In the genomic region with DNA sequence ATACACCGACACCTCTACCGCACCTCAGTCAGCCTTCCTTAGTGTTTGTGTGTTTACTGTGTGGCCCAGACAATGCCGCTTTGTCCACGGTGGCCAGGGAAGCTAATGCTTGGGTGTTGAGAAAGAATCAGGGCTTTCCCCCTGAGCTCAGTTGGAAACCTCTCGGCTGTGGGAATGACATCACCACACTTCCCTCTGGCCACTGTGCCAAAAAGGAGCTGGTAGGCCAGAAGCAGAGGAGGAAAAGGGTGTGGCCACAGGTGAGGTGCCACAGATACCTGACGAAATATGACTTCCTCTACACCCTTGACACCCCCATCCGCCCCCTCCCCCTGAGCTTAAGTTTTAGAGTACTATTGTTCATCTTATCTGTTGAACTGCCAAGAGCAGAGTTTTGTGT, we compare ENCODE assay signal across 21 mouse cellular contexts. TPM values are rescaled to one million over a fixed set of nuclear protein-coding genes. Genes with fewer than 3 reads are reported as not detected.
DNase-seq lines count a peak whose midpoint lies in the region; ATAC-seq and TF ChIP-seq lines count a peak whose summit lies in the region.
"Had no signal": no experiment of that assay in that cellular context is flagged by ENCODE, and none has a peak within 500 bp of the region (broad histone marks: within the 10 kb centered on the region; RNA-seq: fewer than 3 reads in every experiment).

No protein-coding gene starts in this region.

- no peak overlapping the region for H3K9ac ChIP-seq in intestine, embryonic 16.5 days (ENCODE audit: low read depth, low read length)
- no peak overlapping the region for H3K9ac ChIP-seq in intestine, embryonic 15.5 days
- H3K9ac ChIP-seq in lung, postnatal 0 days (replicated peaks; ENCODE audit: low read depth) = no peak overlapping the region
- H3K9ac ChIP-seq: embryonic facial prominence, embryonic 15.5 days; heart, embryonic 12.5 days; hindbrain, embryonic 12.5 days had no signal

- no peak overlapping the region for H3K27ac ChIP-seq in intestine, embryonic 16.5 days (ENCODE audit: low read length)
- H3K27ac ChIP-seq in intestine, embryonic 15.5 days = no peak overlapping the region
- H3K27ac ChIP-seq in lung, postnatal 0 days (ENCODE audit: low read length) = no peak overlapping the region
- H3K27ac ChIP-seq: embryonic facial prominence, embryonic 15.5 days; hindbrain, embryonic 12.5 days had no signal

- TF ChIP-seq CTCF in lung, postnatal 0 days (IDR thresholded peaks at IDR 0.05) = no peak

- peak; percentile 21 for DNase-seq in 3T3-L1 (ENCODE audit: low read depth, low spot score)
- peak; percentile 62 for DNase-seq in lung, postnatal 0 days (ENCODE audit: low spot score)
- DNase-seq in retina, embryonic 14.5 days (ENCODE audit: low spot score) = no peak
- DNase-seq in heart, adult 9 months (ENCODE audit: low spot score in 2 of 2) = no peak
- DNase-seq: adrenal gland, postnatal 36 days; cerebellum, adult 9-10 months; heart, postnatal 14 days; kidney, adult 8-10 months; kidney, postnatal 10 days; midbrain, embryonic 14.5 days; right cerebral cortex, adult 18-20 months had no signal

- 71% methylated on average over 7 of the region's 7 CpGs for WGBS in intestine, embryonic 16.5 days
- WGBS in intestine, embryonic 15.5 days = 71% methylated on average over 7 of the region's 7 CpGs
- WGBS in lung, postnatal 0 days = 48% methylated on average over 7 of the region's 7 CpGs

- H3K4me3 ChIP-seq in intestine, embryonic 16.5 days (ENCODE audit: low read length) = no peak overlapping the region
- H3K4me3 ChIP-seq in intestine, embryonic 15.5 days (replicated peaks) = no peak overlapping the region
- no peak overlapping the region for H3K4me3 ChIP-seq in lung, postnatal 0 days (ENCODE audit: low read depth, low read length)
- H3K4me3 ChIP-seq: embryonic facial prominence, embryonic 15.5 days; heart, embryonic 12.5 days; hindbrain, embryonic 12.5 days; megakaryocyte, embryonic 14.5 days had no signal

- no peak for TF ChIP-seq EP300 in lung, postnatal 0 days (IDR thresholded peaks at IDR 0.05)

- H3K4me1 ChIP-seq in intestine, embryonic 16.5 days (ENCODE audit: control insufficient read depth, insufficient read depth, low read length) = peaks cover 2% of the 10 kb centered on the region; the same call in 1 of the 2 replicates
- H3K4me1 ChIP-seq in intestine, embryonic 15.5 days (replicated peaks) = no peaks in the 10 kb centered on the region
- H3K4me1 ChIP-seq in lung, postnatal 0 days (ENCODE audit: insufficient read depth, low read depth, low read length) = no peaks in the 10 kb centered on the region
- H3K4me1 ChIP-seq: embryonic facial prominence, embryonic 15.5 days; heart, embryonic 12.5 days; hindbrain, embryonic 12.5 days; megakaryocyte, embryonic 14.5 days had no signal

- no peaks in the 10 kb centered on the region for H3K9me3 ChIP-seq in intestine, embryonic 16.5 days (ENCODE audit: control insufficient read depth, low read length)
- no peaks in the 10 kb centered on the region for H3K9me3 ChIP-seq in intestine, embryonic 15.5 days
- no peaks in the 10 kb centered on the region for H3K9me3 ChIP-seq in lung, postnatal 0 days (ENCODE audit: low read length)
- H3K9me3 ChIP-seq: embryonic facial prominence, embryonic 15.5 days; heart, embryonic 12.5 days; hindbrain, embryonic 12.5 days; megakaryocyte, embryonic 14.5 days had no signal

- H3K36me3 ChIP-seq in intestine, embryonic 16.5 days (ENCODE audit: control insufficient read depth, insufficient read depth, low read length) = no peaks in the 10 kb centered on the region
- H3K36me3 ChIP-seq in intestine, embryonic 15.5 days = no peaks in the 10 kb centered on the region
- H3K36me3 ChIP-seq in lung, postnatal 0 days (ENCODE audit: insufficient read depth, low read length) = no peaks in the 10 kb centered on the region
- H3K36me3 ChIP-seq: embryonic facial prominence, embryonic 15.5 days; heart, embryonic 12.5 days; hindbrain, embryonic 12.5 days had no signal

- no peaks in the 10 kb centered on the region for H3K27me3 ChIP-seq in intestine, embryonic 16.5 days (replicated peaks; ENCODE audit: control insufficient read depth, insufficient read depth, low read length)
- no peaks in the 10 kb centered on the region for H3K27me3 ChIP-seq in intestine, embryonic 15.5 days (replicated peaks)
- H3K27me3 ChIP-seq in lung, postnatal 0 days (replicated peaks; ENCODE audit: insufficient read depth, low read length) = no peaks in the 10 kb centered on the region
- H3K27me3 ChIP-seq: embryonic facial prominence, embryonic 15.5 days; heart, embryonic 12.5 days; hindbrain, embryonic 12.5 days had no signal

- H3K4me2 ChIP-seq in intestine, embryonic 16.5 days (ENCODE audit: low read depth, low read length) = no peak overlapping the region
- no peak overlapping the region for H3K4me2 ChIP-seq in intestine, embryonic 15.5 days (replicated peaks)
- no peak overlapping the region for H3K4me2 ChIP-seq in lung, postnatal 0 days (replicated peaks; ENCODE audit: low read depth, low read length)
- H3K4me2 ChIP-seq: embryonic facial prominence, embryonic 15.5 days; heart, embryonic 12.5 days; hindbrain, embryonic 12.5 days had no signal

- ATAC-seq in intestine, embryonic 16.5 days = peak; percentile 18; the same call in 1 of the 2 replicates
- no peak; the same call in 1 of the 2 replicates for ATAC-seq in intestine, embryonic 15.5 days
- peak; percentile 56 for ATAC-seq in lung, postnatal 0 days
- ATAC-seq in megakaryocyte progenitor cell, adult 5-6 weeks (replicated peaks; ENCODE audit: poor library complexity) = peak; percentile 11; the same call in 1 of the 2 replicates
- ATAC-seq: forebrain, embryonic 14.5 days had no signal

RNA-seq across cellular contexts. Expression of a gene that starts 15.8 kb away (rescaled TPM):
- polyA plus RNA-seq in intestine, embryonic 16.5 days (2015; fragmentation: Nextera tagmentation; extraction: Ambion mirVana) = 1,152 and 1,162 TPM in 2 replicates
- 958 and 974 TPM in 2 replicates for polyA plus RNA-seq in intestine, embryonic 15.5 days (2015; fragmentation: Nextera tagmentation; extraction: Ambion mirVana)
- polyA plus RNA-seq in lung, postnatal 0 days (2015; fragmentation: Nextera tagmentation; extraction: Ambion mirVana) = 151 and 158 TPM in 2 replicates
- not detected in 2 replicates for total RNA-seq in megakaryocyte progenitor cell, adult 5-6 weeks (2015)
- 0.34 TPM in 1 of 2 replicates, not detected in the other for total RNA-seq in megakaryocyte progenitor cell, adult 5-6 weeks (2017)
- total RNA-seq: adrenal gland, adult 18-20 months; adrenal gland, postnatal 36 days; gastrocnemius, adult 8-10 months had no signal

RNA-seq across cellular contexts. Expression of a gene that starts 52.1 kb away (rescaled TPM):
- polyA plus RNA-seq in intestine, embryonic 16.5 days (2015; fragmentation: Nextera tagmentation; extraction: Ambion mirVana) = 55.0 and 59.5 TPM in 2 replicates
- polyA plus RNA-seq in intestine, embryonic 15.5 days (2015; fragmentation: Nextera tagmentation; extraction: Ambion mirVana) = 63.7 and 74.5 TPM in 2 replicates
- 19.8 and 26.0 TPM in 2 replicates for polyA plus RNA-seq in lung, postnatal 0 days (2015; fragmentation: Nextera tagmentation; extraction: Ambion mirVana)
- total RNA-seq in megakaryocyte progenitor cell, adult 5-6 weeks (2015) = 35.3 and 46.8 TPM in 2 replicates
- total RNA-seq in megakaryocyte progenitor cell, adult 5-6 weeks (2017) = 75.0 and 95.0 TPM in 2 replicates

Comparison
In these comparisons a context has a peak if more than half of its experiments do, and no peak if none do; other contexts are left out.
1. DNase-seq: peak in 3T3-L1 (single experiment) and lung, postnatal 0 days (single experiment); none in retina, embryonic 14.5 days (single experiment) and heart, adult 9 months (0 of 2).